Mouse (Mus musculus): ENCODE measurements around the gene Pdap1.
"Not testable (repeated sequence)": the region's sequence is repeated elsewhere in the genome, so short reads cannot be mapped to it uniquely, and the experiment has no call there.

Gene Pdap1

DNA sequence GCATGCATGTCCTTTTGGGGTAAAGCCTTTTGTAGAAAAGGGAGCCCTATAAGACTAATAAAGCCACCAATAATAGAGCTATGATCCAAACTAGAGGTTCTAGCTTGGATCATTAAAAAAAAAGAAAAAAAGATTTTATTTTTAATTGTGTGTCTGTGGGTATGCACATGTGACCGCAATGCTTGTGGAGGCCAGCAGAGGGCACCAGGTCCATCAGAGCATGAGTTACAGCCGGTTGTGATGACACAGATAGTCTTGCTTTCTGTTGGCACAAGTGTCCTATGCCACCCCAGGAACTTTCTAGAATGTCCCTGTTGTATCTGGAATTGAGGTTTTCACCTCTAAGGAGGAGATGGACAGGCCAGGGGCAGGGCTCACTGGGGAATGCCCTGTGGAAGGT lies 20.7 kb downstream of the Pdap1 start:
- DNase-seq (ENCODE audit: low read depth, low spot score), result peak; percentile 61

- no peak for DNase-seq (ENCODE audit: low read depth, low spot score)
These were observed 21.6 kb downstream of the Pdap1 start for GRCm38 (mm10) chr5:145118461-145118860.

DNA sequence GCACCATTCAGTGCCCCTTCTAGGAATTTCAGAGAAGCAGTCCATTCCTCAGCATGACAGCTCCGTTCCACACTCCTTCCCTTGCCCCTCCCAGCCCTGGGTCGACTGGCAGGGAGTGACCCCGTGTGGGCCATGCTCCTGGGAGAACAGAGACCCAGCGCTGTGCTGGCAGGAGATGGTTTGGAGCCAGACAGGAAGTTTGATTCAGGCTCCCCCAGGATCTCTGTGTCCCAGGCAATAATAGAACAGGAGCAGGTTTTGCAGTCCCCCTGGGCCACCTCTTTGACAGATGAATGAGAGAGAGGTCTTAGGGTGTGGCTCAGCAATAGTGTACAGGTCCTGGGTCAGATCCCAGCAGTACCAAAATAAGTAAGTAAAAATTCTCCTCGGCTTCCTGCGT lies 22.0 kb downstream of the Pdap1 start:
- no peak for DNase-seq (ENCODE audit: low read depth, low spot score)

DNA sequence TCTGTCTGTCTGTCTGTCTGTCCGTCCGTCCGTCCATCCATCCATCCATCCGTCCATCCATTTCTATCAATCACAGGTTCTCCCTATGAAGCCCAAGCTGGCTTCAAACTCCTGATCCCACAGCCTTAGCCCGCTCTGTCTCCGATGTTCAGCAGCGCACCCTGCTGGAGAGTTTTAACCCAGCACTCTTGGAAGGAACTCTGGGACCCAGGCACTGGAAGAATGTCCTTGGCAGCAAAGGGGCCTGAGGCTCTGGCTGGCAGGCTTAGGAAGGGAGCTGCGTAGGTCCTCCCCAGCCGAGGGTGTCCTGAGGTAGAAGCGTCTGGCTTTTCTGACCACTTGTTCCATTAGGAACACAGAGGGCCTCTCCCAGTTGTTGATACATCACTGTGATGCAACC lies 23.1 kb downstream of the Pdap1 start:
- DNase-seq (ENCODE audit: low read depth, low spot score), result peak; percentile 58

DNA sequence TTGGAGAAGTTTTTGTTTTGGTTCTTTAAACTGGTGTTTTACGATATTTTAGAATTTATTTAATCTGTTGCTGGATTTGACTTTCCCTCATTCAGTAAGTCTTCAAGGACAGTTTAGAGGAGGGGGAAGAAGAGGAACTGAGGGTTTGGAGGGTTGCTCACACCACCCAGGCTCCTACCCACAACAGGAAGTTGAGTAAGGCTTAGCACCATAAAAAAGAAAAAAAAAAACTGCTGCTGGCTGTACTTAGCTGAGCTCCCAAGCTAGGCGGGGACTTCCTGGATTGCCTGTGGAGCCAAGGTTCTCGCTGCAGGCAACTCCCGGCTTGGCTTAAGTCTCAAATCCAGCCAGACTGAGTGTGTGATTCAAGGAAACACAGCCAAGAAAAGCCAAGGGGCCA lies 23.7 kb downstream of the Pdap1 start:
- peak; percentile 81 for DNase-seq (ENCODE audit: low read depth, low spot score)

DNA sequence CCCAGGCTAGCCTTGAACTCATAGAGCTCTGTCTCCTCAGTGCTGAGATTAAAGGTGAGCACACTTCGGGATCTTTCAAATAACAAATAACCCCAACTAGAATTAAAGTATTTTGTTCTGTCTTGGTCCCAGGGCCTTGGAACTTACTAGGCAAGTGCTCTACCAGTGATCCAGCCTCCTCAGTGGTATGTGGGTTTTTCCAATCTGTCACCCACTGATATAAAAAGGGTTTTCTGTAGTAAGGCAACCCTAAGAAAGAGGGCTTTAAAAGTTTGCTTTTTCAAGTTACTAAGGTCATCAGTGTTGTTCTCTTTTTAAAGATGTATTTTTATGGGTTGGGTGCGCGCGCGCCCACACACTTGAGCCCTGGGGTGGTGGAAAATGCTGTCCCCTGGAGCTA lies 24.3 kb downstream of the Pdap1 start:
- DNase-seq (ENCODE audit: low read depth, low spot score), result no peak

DNA sequence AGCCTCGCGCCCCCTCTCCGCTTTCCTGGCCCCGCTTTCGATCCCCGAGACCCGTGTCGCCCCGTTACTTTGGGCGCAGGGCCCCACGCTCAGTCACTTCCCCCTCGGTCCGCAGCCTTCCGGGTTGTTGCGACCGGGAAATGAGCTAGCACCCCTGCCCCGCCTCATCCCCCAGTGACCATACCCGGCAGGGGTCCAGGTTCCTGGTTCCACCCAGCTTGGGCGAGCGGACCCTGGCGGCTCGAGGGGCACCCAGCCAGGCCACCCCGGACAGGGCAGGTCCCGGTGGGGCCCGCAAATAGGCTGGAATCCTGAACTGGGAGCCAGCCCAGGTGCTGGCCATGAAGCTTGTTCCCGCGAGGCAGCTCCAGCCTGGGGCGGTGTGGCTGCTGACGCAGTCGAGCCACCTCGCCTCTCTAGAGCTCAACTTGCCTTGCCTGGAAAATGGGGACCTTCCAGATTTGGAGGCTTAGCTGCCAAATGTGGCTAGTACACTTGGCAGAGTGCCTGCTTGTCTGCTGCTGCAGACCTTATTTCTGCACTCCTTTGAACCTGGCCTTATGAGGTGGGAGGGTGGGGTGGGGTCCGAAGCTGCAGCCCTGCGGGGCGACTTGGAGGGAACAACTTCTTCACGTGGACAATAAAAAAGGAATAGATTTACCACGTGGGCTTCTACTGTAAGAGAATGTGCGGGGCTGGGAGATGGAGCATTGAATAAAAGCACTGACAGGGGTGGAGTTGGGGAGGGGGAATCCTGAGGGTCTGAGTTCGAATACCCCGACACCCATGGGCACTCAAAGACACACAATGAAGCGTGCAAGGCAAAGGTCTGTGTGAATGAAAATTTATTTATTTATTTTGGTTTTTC lies 25.2 kb downstream of the Pdap1 start:
- peak; percentile 71 for DNase-seq (ENCODE audit: low read depth, low spot score)

DNA sequence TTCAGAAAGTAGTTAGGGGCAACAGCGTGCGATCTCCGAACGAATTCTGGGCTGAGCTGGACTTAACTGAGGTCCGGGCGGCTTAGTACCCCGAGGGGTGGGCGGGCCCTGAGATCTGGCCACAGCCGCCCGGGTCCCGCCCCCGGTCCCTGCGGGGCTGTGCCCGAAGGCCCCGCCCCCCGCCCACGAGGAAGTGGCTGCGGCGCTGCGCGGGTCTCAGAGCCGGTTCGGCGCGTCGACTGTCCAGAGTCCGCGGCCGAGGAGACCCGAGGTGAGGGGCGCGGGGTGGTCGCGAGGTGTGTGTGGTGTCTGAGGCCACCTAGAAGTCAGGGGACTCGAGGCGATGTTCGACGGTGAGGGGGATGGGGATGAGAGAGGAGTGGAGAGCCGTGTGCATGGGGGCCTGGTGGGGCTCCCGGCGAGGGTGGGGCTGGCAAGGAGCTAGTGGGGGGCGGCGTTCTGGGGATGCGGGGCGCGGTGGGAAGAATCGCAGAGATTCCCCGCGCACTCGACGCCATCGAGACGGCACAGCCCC lies 25.9 kb downstream of the Pdap1 start, which contains the start of gene Arpc1b:
Gene Arpc1b (plus strand): TSS at position 145 of the 535 bp plus-strand sequence.
- DNase-seq (ENCODE audit: low read depth, low spot score), result peak; percentile 81

GRCm38 (mm10) chr5:145113416-145113815 lies 26.6 kb downstream of the Pdap1 start:
- peak; percentile 20 for DNase-seq (ENCODE audit: low read depth, low spot score)

DNA sequence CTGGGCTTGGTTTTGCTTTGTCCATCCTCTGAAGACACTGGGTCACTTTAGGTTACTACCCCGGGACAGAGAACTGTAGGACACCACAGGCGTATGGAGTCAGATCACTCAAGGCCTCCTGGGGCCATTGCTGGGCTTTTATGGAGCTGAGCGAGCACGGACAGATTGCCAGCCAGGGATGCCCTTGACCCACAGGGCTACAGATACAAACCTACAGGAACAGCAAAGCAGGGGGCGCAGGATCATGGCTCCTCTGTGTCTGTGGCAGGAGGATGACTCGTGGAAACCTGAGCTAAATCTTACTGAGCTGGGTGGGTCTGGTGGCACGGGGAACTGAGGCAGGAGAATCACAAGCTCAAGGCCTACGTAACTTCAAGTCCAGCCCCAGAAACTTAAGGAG lies 27.5 kb downstream of the Pdap1 start:
- DNase-seq (ENCODE audit: low read depth, low spot score), result no peak

DNA sequence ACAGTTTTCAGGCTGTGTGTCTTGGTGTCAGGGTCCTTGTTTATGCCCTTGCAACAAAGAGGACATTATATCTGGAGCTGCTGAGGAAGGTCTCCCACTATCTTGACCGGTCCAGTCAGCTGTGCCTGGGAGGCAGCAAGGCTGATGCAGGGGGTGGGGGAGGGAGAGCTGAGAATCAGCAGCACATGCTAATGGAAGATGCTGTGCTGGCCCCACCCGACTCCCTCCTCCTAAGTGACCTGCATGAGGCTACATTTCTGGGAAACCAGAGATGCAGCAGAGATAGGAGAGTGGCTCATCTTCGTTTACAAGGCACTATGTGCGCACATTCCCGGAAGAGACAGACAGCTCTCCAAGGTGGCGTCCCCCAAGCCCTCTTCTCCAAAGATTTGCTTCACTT lies 29.6 kb downstream of the Pdap1 start:
- DNase-seq (ENCODE audit: low read depth, low spot score), result no peak

- no peak for DNase-seq (ENCODE audit: low read depth, low spot score)
These were observed 34.3 kb downstream of the Pdap1 start for GRCm38 (mm10) chr5:145105694-145106275.

DNA sequence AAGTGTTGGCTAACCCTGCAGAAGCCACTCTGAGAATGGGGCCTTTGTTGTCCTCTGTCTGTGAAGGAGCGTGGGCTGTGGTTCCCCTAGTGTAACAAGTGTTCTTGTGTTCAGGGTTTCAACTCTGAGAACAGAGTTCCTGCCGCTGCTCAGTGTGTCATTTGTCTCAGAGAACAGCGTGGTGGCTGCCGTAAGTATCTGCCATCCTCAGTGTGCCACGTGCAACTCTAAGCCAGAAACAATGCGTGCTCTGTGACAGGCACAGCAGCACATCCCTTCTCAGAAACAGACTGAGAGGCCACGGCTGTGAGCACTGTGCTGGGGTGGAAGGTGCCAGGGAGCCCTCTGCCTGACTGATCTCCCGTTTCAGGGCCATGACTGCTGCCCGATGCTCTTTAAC lies 35.7 kb downstream of the Pdap1 start:
- DNase-seq (ENCODE audit: low read depth, low spot score), result no peak

GRCm38 (mm10) chr5:145102706-145103105 lies 37.3 kb downstream of the Pdap1 start:
- DNase-seq (ENCODE audit: low read depth, low spot score), result no peak

GRCm38 (mm10) chr5:145101451-145101850 lies 38.6 kb downstream of the Pdap1 start:
- not testable (repeated sequence) for DNase-seq (ENCODE audit: low read depth, low spot score)

GRCm38 (mm10) chr5:145100960-145101359 lies 39.1 kb downstream of the Pdap1 start:
- no peak for DNase-seq (ENCODE audit: low read depth, low spot score)

DNA sequence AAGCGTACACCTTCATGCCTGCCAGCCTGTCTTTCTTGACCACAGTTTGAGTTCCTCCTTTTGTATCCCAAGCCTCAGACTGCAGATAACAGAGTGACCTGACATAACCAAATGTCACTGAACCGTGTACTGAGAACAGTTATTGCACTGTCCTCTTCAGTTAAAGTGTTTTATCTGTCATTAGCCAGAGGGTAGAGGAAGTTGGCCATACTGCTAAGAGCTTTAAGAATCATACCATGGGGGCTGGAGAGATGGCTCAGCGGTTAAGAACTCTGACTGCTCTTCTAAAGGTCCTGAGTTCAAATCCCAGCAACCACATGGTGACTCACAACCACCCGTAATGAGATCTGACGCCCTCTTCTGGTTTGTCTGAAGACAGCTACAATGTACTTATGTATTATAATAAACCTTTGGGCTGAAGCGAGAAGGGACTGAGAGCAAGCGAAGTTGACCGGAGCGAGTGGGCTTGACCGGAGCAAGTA lies 41.7 kb downstream of the Pdap1 start:
- DNase-seq (ENCODE audit: low read depth, low spot score), result no peak

DNA sequence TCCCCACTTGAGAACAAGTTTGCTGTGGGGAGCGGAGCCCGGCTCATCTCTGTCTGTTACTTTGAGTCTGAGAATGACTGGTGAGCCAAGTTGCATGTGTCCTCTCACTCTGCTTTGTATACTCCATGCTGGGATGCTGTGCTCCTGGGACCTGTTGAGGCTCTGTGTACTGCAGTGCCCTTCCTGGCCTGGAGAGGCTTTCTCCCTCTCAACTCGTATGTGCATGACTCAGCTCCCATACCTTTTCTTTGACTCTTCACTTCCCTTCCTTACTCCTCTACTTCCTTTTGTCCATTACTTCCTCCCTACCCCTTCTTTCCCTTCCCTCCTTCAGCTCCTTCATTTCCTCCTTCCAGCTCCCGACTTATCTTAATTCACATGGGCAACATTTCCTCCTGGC lies 43.8 kb downstream of the Pdap1 start:
- no peak for DNase-seq (ENCODE audit: low read depth, low spot score)

DNA sequence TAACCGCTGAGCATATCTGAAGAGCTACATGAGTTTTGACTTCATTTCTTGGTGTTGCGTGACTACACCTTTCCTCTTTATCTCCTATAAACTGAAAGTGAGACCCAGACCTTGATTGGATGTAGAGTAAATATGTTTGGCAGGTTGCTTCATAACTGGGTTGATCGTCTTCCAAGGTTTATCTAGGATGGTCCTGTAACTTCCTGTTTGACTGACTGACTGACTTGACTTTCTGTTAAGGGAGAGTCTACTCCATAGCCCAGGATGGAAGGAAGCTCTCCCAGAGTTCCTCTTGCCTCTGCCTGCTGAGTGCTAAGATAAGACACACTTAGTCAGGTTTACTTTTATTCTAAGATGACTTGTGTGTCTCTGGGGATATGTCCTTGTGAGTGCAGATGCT lies 50.2 kb downstream of the Pdap1 start:
- DNase-seq (ENCODE audit: low read depth, low spot score), result no peak

GRCm38 (mm10) chr5:145088186-145088585 lies 51.9 kb downstream of the Pdap1 start:
- DNase-seq (ENCODE audit: low read depth, low spot score), result no peak

GRCm38 (mm10) chr5:145084822-145085221 lies 55.2 kb downstream of the Pdap1 start:
- no peak for DNase-seq (ENCODE audit: low read depth, low spot score)

- DNase-seq (ENCODE audit: low read depth, low spot score), result peak; percentile 98
These were observed 56.2 kb downstream of the Pdap1 start, which contains the start of the genes Arpc1a and Kpna7 for GRCm38 (mm10) chr5:145083632-145084451. Arpc1a (plus strand) TSS chr5:145083830. Kpna7 (minus strand) TSS chr5:145084030.

Data from CD4-positive helper T cell, adult 2 months (primary cell).